Mouse (Mus musculus) testis, adult 2 months (tissue): Measurements from ENCODE around the gene Fbll1. TPM values are rescaled to one million over a fixed set of nuclear protein-coding genes. Genes with fewer than 3 reads are reported as not detected.

Source experiments
- H3K27ac ChIP-seq: fragments of 200-500 bp; 2 replicates; pipeline ENCODE4 v1.5.1; 2012; ENCODE audit warnings: low read depth, low read length; ENCODE audit not compliant: control insufficient read depth, insufficient read depth
- H3K27me3 ChIP-seq: fragments of 200-500 bp; 2 replicates; pipeline ENCODE4 v1.6.1; 2012; ENCODE audit warnings: mild to moderate bottlenecking, low read length, moderate library complexity; ENCODE audit not compliant: control insufficient read depth, insufficient read depth
- H3K36me3 ChIP-seq: fragments of 200-500 bp; 2 replicates; pipeline ENCODE4 v1.6.1; 2012; ENCODE audit warnings: mild to moderate bottlenecking, low read length; ENCODE audit not compliant: control insufficient read depth, insufficient read depth
- H3K4me1 ChIP-seq: fragments of 200-500 bp; 2 replicates; pipeline ENCODE4 v1.6.1; 2012; ENCODE audit warnings: low read length; ENCODE audit not compliant: control insufficient read depth, insufficient read depth
- H3K4me3 ChIP-seq: fragments of 200-500 bp; 2 replicates; pipeline ENCODE4 v1.5.1; 2012; ENCODE audit warnings: low read depth, mild to moderate bottlenecking, low read length, moderate library complexity, mixed read lengths; ENCODE audit not compliant: control insufficient read depth
- CTCF ChIP-seq: fragments of 200-500 bp; IDR thresholded peaks from 2 replicates; pipeline ENCODE4 v1.5.1; 2012; ENCODE audit warnings: low read depth, mild to moderate bottlenecking, inconsistent platforms, low read length, moderate library complexity; ENCODE audit not compliant: control insufficient read depth, insufficient read depth, insufficient replicate concordance
- POLR2A ChIP-seq: fragments of 200-500 bp; IDR thresholded peaks from 2 replicates; pipeline ENCODE4 v1.6.1; 2012; ENCODE audit warnings: low read depth, mild to moderate bottlenecking, inconsistent platforms, low read length, moderate library complexity; ENCODE audit not compliant: control insufficient read depth
- polyA plus RNA-seq: library from polyadenylated mRNA; depleted of rRNA; stranded (reverse); fragments of >200 nt; gene quantifications from 2 replicates; pipeline ENCODE4 v1.2.3, GENCODE M21; 2012

Fbll1 gene
- polyA plus RNA-seq, 1 experiment: 5.5 TPM

DNA sequence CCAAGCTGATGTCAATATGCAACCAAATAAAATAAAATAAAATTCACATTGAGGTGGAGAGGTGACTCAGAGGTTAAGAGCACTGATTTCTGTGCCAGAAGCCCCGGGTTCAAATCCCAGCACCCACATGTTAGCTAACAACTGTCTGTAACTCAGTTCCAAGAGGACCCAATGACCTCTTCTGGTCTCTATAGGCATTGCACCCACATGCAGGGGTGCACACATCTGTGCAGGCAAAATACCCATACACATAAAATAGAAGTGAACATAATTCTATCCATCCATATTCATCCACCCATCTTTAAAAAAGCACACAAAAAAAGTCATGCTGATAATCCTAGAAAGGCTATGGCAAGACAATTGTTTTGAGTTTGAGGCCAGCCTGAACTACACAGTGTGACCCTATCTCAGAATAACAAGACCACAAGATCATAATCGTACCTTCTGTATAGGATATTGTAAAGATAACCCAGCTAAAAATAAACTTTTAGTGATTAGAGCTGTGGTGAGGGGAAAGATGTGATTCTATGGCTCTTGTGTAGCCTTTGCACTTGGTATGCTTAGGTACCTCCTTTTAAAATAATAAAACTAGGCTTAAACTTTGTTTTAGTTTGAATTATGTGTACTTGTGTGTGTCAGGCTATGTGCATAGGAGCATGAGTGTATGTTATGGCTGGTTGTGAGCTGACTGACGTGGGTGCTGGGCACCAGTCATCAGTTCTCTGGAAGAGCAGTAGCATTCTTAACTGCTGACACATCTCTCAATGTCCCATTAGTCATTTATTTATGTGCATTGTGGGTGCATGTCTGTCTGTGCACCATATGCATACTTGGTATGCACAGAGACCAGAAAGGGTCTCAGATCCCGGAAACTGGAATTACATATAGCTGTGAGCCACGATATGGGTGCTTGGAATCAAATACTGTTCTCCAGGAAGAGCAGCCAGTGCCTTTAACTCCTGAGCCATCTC, 38.8 kb upstream of the Fbll1 start:
- TF ChIP-seq POLR2A (no peak), CTCF (no peak)
- H3K27ac ChIP-seq: no peak overlapping the region; the same call in 1 of the 2 replicates

DNA sequence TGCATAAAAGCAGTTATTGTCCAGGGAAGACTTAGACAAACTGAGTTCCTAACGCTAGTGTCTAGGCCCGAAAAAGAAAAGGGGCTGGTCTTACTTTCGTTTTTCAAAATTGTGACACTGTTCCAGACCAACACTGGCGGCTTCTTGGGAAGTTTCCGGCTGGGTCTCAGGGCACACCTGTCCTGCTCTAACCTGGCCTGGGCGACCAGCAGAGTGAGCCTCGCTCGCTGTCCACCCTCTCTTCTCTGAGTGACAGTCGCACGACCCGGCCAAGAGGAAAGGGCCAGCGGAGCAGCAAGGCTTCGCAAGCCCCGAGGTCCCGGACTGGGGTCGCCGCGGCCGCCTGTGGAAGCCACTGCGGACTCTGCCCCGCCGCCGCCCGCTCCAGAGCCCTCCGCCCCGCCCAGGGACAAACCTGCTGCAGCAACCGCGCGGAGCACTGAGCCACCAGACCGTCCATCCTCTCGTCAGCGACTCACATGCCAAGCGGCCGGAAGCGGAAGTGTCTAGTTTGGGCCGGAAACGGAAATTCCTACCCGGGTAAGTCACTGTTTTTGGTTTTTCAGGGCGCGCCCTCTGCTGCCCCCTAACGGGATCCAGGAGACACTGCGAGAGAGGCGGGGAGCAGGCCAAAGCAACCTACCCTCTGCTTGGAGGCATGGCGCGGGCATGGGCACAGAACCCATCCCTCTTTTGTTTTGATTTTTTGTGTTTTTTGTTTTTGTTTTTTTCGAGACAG, 35.5 kb upstream of the Fbll1 start, which contains the start of gene Rars:
Rars (minus strand) TSS at position 485 of the 739 bp plus-strand sequence.
- peak within 1 kb of the TSS; percentile 93 for H3K4me3 ChIP-seq
- TF ChIP-seq POLR2A (peak; percentile 78), CTCF (peak; percentile 92)
- no peaks in the 10 kb centered on the region for H3K36me3 ChIP-seq
- no peak within 1 kb of the TSS for H3K27ac ChIP-seq
- peaks cover 2% of the 10 kb centered on the region for H3K4me1 ChIP-seq
- H3K27me3 ChIP-seq: no peaks in the 10 kb centered on the region

More for the DNA sequence above, 38.8 kb upstream of the Fbll1 start:
- no peaks in the 10 kb centered on the region for H3K36me3 ChIP-seq
- H3K27me3 ChIP-seq: no peaks in the 10 kb centered on the region
- peaks cover 2% of the 10 kb centered on the region for H3K4me1 ChIP-seq
- no peak overlapping the region for H3K4me3 ChIP-seq

DNA sequence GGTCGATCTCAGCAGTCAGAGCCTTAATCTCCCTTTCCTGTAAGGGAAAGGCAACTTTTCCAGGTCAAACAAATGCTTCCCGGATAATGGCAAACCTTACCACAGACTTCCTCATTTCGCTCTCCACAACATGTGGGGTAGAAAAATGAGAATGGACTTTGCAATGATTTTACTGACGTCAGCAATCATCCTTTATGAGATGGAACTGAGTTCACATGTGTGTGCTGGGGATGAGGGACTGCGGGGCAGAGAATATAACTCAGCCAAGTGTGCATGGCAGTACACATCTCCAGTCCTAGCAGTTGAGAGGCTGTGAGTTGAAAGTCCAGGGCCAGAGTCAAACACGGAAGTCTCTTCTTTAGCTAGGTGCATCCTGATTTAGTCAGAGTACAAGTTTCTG, 34.6 kb upstream of the Fbll1 start:
- no peak overlapping the region for H3K4me3 ChIP-seq
- no peaks in the 10 kb centered on the region for H3K36me3 ChIP-seq
- no peaks in the 10 kb centered on the region for H3K27me3 ChIP-seq
- no peaks in the 10 kb centered on the region; the same call in 1 of the 2 replicates for H3K4me1 ChIP-seq
- H3K27ac ChIP-seq: no peak overlapping the region
- TF ChIP-seq CTCF (no peak), POLR2A (no peak)

DNA sequence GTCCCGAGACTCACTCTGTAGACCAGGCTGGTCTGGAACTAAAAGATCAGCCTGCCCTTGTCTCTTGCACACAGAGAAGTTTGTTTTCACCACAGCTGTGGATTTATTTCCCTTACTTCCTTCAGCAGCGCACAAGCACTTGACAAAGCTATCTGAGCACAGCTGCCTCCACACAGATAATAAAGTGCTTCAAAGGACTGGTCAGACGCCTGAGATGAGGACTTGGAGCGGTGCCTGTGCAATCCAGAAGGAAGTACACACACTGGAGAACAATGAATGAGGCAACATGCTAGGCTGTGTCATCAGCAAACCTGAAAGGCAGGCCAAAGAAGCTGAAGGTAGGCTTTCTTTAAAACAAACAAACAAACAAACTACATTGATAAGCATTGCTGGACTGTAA, 33.5 kb upstream of the Fbll1 start:
- no peaks in the 10 kb centered on the region for H3K36me3 ChIP-seq
- TF ChIP-seq POLR2A (no peak), CTCF (no peak)
- no peaks in the 10 kb centered on the region; the same call in 1 of the 2 replicates for H3K4me1 ChIP-seq

DNA sequence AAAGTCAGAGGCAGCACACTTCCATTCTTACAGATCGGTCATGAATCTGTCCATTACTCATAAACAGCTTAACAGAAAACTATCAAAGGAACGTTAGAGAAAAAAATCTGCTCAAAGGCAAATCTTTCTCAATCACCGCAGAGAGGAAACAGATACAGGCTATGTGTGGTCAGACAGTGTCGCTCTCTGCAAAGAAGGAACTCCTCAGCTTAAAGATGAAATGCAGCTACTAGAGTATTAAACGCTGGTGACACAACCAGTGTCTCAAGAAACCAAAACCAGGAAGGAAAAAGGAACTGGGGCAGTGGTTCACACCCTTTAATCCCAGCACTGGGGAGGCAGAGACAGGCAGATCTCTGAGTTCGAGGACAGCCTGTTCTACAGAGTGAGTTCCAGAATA, 29.0 kb upstream of the Fbll1 start:
- no peak for TF ChIP-seq CTCF
- no peak for TF ChIP-seq POLR2A
- Histone ChIP-seq H3K27me3 (no peaks in the 10 kb centered on the region), H3K4me1 (no peaks in the 10 kb centered on the region)

More for the DNA sequence above, 33.5 kb upstream of the Fbll1 start:
- no peak overlapping the region for H3K27ac ChIP-seq
- H3K27me3 ChIP-seq: no peaks in the 10 kb centered on the region
- H3K4me3 ChIP-seq: no peak overlapping the region

DNA sequence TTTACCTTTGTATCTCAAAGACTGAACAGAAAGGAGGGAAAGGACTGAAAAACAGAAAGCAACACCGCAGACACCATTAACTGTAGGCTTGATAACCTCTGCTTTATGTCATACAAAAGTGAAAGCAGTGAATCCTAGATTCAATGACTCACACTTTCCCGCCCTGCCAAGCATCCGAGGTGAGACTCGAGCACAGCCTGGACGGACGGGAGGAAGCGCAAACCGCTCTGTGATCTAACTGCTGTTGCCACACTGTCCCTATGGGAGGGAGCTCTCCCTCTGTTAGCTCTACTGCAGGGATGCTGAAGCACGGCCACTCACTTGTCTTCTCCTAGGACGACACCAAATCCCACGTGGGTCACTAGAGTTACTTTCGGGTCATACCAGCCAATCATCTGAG, 17.6 kb upstream of the Fbll1 start:
- TF ChIP-seq CTCF (no peak), POLR2A (no peak)
- H3K4me1 ChIP-seq: no peaks in the 10 kb centered on the region
- H3K27ac ChIP-seq: no peak overlapping the region
- H3K27me3 ChIP-seq: no peaks in the 10 kb centered on the region
- peaks cover 1% of the 10 kb centered on the region for H3K36me3 ChIP-seq
- no peak overlapping the region for H3K4me3 ChIP-seq

More for the DNA sequence above, 29.0 kb upstream of the Fbll1 start:
- Histone ChIP-seq H3K4me3 (no peak overlapping the region), H3K36me3 (no peaks in the 10 kb centered on the region), H3K27ac (no peak overlapping the region)

DNA sequence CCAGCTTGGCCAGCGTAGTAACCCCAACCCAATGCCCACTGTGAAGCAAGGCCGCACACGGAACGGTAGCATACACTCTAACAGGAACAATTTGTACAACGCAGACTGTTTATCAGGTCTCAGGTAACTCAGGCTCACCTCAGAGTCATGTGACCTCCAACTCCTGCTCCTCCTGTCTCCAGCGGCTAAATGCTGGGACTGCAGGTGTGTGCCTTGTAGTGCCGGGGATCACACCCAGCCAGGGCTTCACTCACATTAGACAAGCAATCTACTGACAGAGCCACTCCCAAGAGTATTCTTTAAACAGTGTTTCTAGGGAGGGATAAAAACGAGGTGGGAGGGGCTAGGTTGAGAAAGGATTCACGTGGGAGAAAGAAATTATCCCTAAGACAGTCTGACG, 12.8 kb upstream of the Fbll1 start:
- no peak for TF ChIP-seq CTCF
- TF ChIP-seq POLR2A: no peak

More for the DNA sequence above, 12.8 kb upstream of the Fbll1 start:
- Histone ChIP-seq H3K4me1 (no peaks in the 10 kb centered on the region), H3K27ac (no peak overlapping the region), H3K4me3 (no peak overlapping the region), H3K36me3 (peaks cover 3% of the 10 kb centered on the region), H3K27me3 (no peaks in the 10 kb centered on the region)
